9 mouse cellular contexts compared by ENCODE assay signal in the genomic region with DNA sequence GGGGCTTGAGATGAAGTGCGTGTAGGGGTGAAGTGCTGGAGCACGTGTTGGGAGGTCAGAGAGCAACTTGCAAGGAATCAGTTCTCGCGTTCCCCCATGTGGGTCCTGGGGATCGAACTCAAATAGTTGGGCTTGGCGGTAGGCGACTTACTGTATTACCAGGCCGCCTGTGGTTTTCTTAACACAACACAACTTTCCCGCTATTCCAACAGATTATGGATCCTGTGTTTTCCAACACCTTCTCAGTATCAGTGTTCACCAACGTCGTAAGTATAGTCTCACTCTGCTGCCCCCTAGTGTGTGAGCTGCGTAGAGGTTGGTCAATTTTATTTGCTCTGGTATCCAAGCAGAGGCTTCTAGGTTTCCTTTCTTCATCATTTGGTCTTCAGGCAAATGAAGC. TPM values are rescaled to one million over a fixed set of nuclear protein-coding genes. Genes with fewer than 3 reads are reported as not detected.
DNase-seq lines count a peak whose midpoint lies in the region; ATAC-seq and TF ChIP-seq lines count a peak whose summit lies in the region.
"Had no signal": no experiment of that assay in that cellular context is flagged by ENCODE, and none has a peak within 500 bp of the region (broad histone marks: within the 10 kb centered on the region; RNA-seq: fewer than 3 reads in every experiment).

No protein-coding gene starts in this region.

- no peak overlapping the region for H3K27ac ChIP-seq in forebrain, embryonic 11.5 days (ENCODE audit: low read depth, low read length)
- no peak overlapping the region for H3K27ac ChIP-seq in forebrain, embryonic 12.5 days
- no peak overlapping the region for H3K27ac ChIP-seq in hindbrain, postnatal 0 days
- no peak overlapping the region for H3K27ac ChIP-seq in lung, postnatal 0 days (ENCODE audit: low read length)
- H3K27ac ChIP-seq: macrophage had no signal

- H3K27me3 ChIP-seq in forebrain, embryonic 11.5 days (ENCODE audit: control insufficient read depth, insufficient read depth, low read length): no peaks in the 10 kb centered on the region
- no peaks in the 10 kb centered on the region for H3K27me3 ChIP-seq in forebrain, embryonic 12.5 days
- no peaks in the 10 kb centered on the region for H3K27me3 ChIP-seq in hindbrain, postnatal 0 days (ENCODE audit: insufficient read depth, low read length)
- H3K27me3 ChIP-seq in lung, postnatal 0 days (replicated peaks; ENCODE audit: insufficient read depth, low read length): no peaks in the 10 kb centered on the region
- no peaks in the 10 kb centered on the region for H3K27me3 ChIP-seq in splenic B cell, adult 2 months (ENCODE audit: control insufficient read depth, insufficient read depth, low read length, poor library complexity, severe bottlenecking)

- TF ChIP-seq EP300 in lung, postnatal 0 days (IDR thresholded peaks at IDR 0.05): no peak

- TF ChIP-seq CTCF in hindbrain, postnatal 0 days (IDR thresholded peaks at IDR 0.05; ENCODE audit: low read depth): peak; percentile 65
- TF ChIP-seq CTCF in lung, postnatal 0 days (IDR thresholded peaks at IDR 0.05): peak; percentile 76

- H3K9me3 ChIP-seq in forebrain, embryonic 11.5 days (ENCODE audit: control insufficient read depth, low read length): no peaks in the 10 kb centered on the region
- no peaks in the 10 kb centered on the region for H3K9me3 ChIP-seq in forebrain, embryonic 12.5 days
- H3K9me3 ChIP-seq in hindbrain, postnatal 0 days (ENCODE audit: low read length): no peaks in the 10 kb centered on the region
- H3K9me3 ChIP-seq in lung, postnatal 0 days (ENCODE audit: low read length): no peaks in the 10 kb centered on the region

- H3K4me2 ChIP-seq in forebrain, embryonic 11.5 days (ENCODE audit: low read depth, low read length, severe bottlenecking): no peak overlapping the region
- H3K4me2 ChIP-seq in forebrain, embryonic 12.5 days: no peak overlapping the region
- no peak overlapping the region for H3K4me2 ChIP-seq in hindbrain, postnatal 0 days (ENCODE audit: low read depth, low read length)
- no peak overlapping the region for H3K4me2 ChIP-seq in lung, postnatal 0 days (replicated peaks; ENCODE audit: low read depth, low read length)

- DNase-seq in forebrain, embryonic 11.5 days (ENCODE audit: low spot score): peak; percentile 61
- DNase-seq in right cerebral cortex, adult 18-20 months: peak; percentile 10
- no peak for DNase-seq in right cerebral cortex, postnatal 36 days (ENCODE audit: low spot score in 2 of 2)
- DNase-seq in cerebellum, postnatal 14 days: peak; percentile 65 to 76
- peak; percentile 70 for DNase-seq in hindbrain, postnatal 0 days (ENCODE audit: low spot score)
- DNase-seq in lung, postnatal 0 days (ENCODE audit: low spot score): peak; percentile 56
- peak; percentile 70 for DNase-seq in splenic B cell, adult 2 months (ENCODE audit: low read depth, low spot score)

- H3K36me3 ChIP-seq in forebrain, embryonic 11.5 days (ENCODE audit: control insufficient read depth, insufficient read depth, low read length): no peaks in the 10 kb centered on the region
- no peaks in the 10 kb centered on the region for H3K36me3 ChIP-seq in forebrain, embryonic 12.5 days (replicated peaks)
- H3K36me3 ChIP-seq in hindbrain, postnatal 0 days (ENCODE audit: insufficient read depth, low read length): no peaks in the 10 kb centered on the region
- no peaks in the 10 kb centered on the region for H3K36me3 ChIP-seq in lung, postnatal 0 days (ENCODE audit: insufficient read depth, low read length)
- no peaks in the 10 kb centered on the region for H3K36me3 ChIP-seq in splenic B cell, adult 2 months (ENCODE audit: control insufficient read depth, insufficient read depth, low read length, poor library complexity, severe bottlenecking)

- no peak overlapping the region for H3K9ac ChIP-seq in forebrain, embryonic 11.5 days (ENCODE audit: low read length)
- H3K9ac ChIP-seq in forebrain, embryonic 12.5 days: no peak overlapping the region
- H3K9ac ChIP-seq in hindbrain, postnatal 0 days (replicated peaks; ENCODE audit: low read length): no peak overlapping the region
- H3K9ac ChIP-seq in lung, postnatal 0 days (replicated peaks; ENCODE audit: low read depth): no peak overlapping the region

- no peak for ATAC-seq in forebrain, embryonic 11.5 days (replicated peaks; ENCODE audit: low FRiP score)
- no peak for ATAC-seq in forebrain, embryonic 12.5 days (ENCODE audit: low FRiP score)
- ATAC-seq in hindbrain, postnatal 0 days: peak; percentile 59
- no peak for ATAC-seq in lung, postnatal 0 days

- no peaks in the 10 kb centered on the region for H3K4me1 ChIP-seq in forebrain, embryonic 11.5 days (replicated peaks; ENCODE audit: control insufficient read depth, insufficient read depth, low read length)
- H3K4me1 ChIP-seq in forebrain, embryonic 12.5 days: no peaks in the 10 kb centered on the region
- H3K4me1 ChIP-seq in hindbrain, postnatal 0 days (ENCODE audit: insufficient read depth, low read length): no peaks in the 10 kb centered on the region
- no peaks in the 10 kb centered on the region for H3K4me1 ChIP-seq in lung, postnatal 0 days (ENCODE audit: insufficient read depth, low read depth, low read length)

- no peak overlapping the region for H3K4me3 ChIP-seq in forebrain, embryonic 11.5 days (ENCODE audit: low read depth, low read length)
- no peak overlapping the region for H3K4me3 ChIP-seq in forebrain, embryonic 12.5 days (replicated peaks)
- H3K4me3 ChIP-seq in hindbrain, postnatal 0 days (ENCODE audit: low read length): no peak overlapping the region
- H3K4me3 ChIP-seq in lung, postnatal 0 days (ENCODE audit: low read depth, low read length): no peak overlapping the region

- 43% methylated on average over 12 of the region's 12 CpGs for WGBS in forebrain, embryonic 11.5 days
- WGBS in forebrain, embryonic 12.5 days: 45% methylated on average over 12 of the region's 12 CpGs
- 46% methylated on average over 12 of the region's 12 CpGs for WGBS in hindbrain, postnatal 0 days
- WGBS in lung, postnatal 0 days: 43% methylated on average over 12 of the region's 12 CpGs

RNA-seq across cellular contexts. Expression of a gene that starts 8.6 kb away (rescaled TPM):
- polyA plus RNA-seq in forebrain, embryonic 11.5 days (2014; fragmentation: Nextera tagmentation; extraction: Ambion mirVana): 4.7 and 4.9 TPM in 2 replicates
- polyA plus RNA-seq in forebrain, embryonic 12.5 days (2016; fragmentation: Nextera tagmentation; extraction: Ambion mirVana): 6.3 and 6.7 TPM in 2 replicates
- 12.8 and 15.0 TPM in 2 replicates for total RNA-seq in hindbrain, postnatal 0 days (2014; rRNA removed)
- 15.3 and 15.4 TPM in 2 replicates for polyA plus RNA-seq in hindbrain, postnatal 0 days (2015; fragmentation: Nextera tagmentation; extraction: Ambion mirVana)
- polyA plus RNA-seq in lung, postnatal 0 days (2015; fragmentation: Nextera tagmentation; extraction: Ambion mirVana): 0.97 and 1.0 TPM in 2 replicates

RNA-seq across cellular contexts. Expression of a gene that starts 37.4 kb away (rescaled TPM):
- polyA plus RNA-seq in forebrain, embryonic 11.5 days (2014; fragmentation: Nextera tagmentation; extraction: Ambion mirVana): 35.5 and 36.2 TPM in 2 replicates
- 33.0 and 33.5 TPM in 2 replicates for polyA plus RNA-seq in forebrain, embryonic 12.5 days (2016; fragmentation: Nextera tagmentation; extraction: Ambion mirVana)
- 20.5 and 26.8 TPM in 2 replicates for total RNA-seq in hindbrain, postnatal 0 days (2014; rRNA removed)
- 20.5 and 21.5 TPM in 2 replicates for polyA plus RNA-seq in hindbrain, postnatal 0 days (2015; fragmentation: Nextera tagmentation; extraction: Ambion mirVana)
- polyA plus RNA-seq in lung, postnatal 0 days (2015; fragmentation: Nextera tagmentation; extraction: Ambion mirVana): 21.2 and 23.9 TPM in 2 replicates

RNA-seq across cellular contexts. Expression of a gene that starts 37.6 kb away (rescaled TPM):
- polyA plus RNA-seq in forebrain, embryonic 11.5 days (2014; fragmentation: Nextera tagmentation; extraction: Ambion mirVana): 119 and 121 TPM in 2 replicates
- polyA plus RNA-seq in forebrain, embryonic 12.5 days (2016; fragmentation: Nextera tagmentation; extraction: Ambion mirVana): 120 and 122 TPM in 2 replicates
- total RNA-seq in hindbrain, postnatal 0 days (2014; rRNA removed): 28.5 and 31.2 TPM in 2 replicates
- polyA plus RNA-seq in hindbrain, postnatal 0 days (2015; fragmentation: Nextera tagmentation; extraction: Ambion mirVana): 134 and 140 TPM in 2 replicates
- 176 and 189 TPM in 2 replicates for polyA plus RNA-seq in lung, postnatal 0 days (2015; fragmentation: Nextera tagmentation; extraction: Ambion mirVana)

Comparison
In these comparisons a context has a peak if more than half of its experiments do, and no peak if none do; other contexts are left out.
1. DNase-seq: peak in forebrain, embryonic 11.5 days (single experiment), right cerebral cortex, adult 18-20 months (single experiment), cerebellum, postnatal 14 days (2 of 2), hindbrain, postnatal 0 days (single experiment), lung, postnatal 0 days (single experiment) and splenic B cell, adult 2 months (single experiment); none in right cerebral cortex, postnatal 36 days (0 of 2).